Mouse (Mus musculus) cerebellum, adult 9-11 months (tissue): Measurements from ENCODE around the gene Nfkbil1.

ENCODE experiments used
- DNase-seq: peaks from one replicate; pipeline ENCODE4 v3.0.0; 2022

Nfkbil1 gene

DNA sequence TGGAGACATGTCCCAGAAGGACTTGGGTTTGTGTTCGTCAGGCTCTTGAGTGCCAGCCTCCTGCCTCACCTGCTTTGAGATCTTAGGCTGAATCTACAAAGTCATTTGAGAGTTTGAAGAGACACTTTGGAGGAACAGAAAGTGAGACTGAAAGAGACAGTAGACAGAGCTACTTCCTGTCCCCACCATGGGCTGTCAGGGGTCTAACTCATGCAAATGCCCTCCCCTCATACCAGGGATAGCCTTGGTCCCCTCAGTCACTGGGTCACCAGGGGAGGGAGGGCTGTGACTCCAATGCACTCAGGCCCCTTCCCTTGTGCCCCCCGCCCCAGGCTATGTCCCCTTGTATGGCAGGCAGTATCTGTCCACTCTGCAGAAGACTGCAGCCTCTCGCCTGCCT, 62.3 kb downstream of the Nfkbil1 start:
- DNase-seq, result no peak

DNA sequence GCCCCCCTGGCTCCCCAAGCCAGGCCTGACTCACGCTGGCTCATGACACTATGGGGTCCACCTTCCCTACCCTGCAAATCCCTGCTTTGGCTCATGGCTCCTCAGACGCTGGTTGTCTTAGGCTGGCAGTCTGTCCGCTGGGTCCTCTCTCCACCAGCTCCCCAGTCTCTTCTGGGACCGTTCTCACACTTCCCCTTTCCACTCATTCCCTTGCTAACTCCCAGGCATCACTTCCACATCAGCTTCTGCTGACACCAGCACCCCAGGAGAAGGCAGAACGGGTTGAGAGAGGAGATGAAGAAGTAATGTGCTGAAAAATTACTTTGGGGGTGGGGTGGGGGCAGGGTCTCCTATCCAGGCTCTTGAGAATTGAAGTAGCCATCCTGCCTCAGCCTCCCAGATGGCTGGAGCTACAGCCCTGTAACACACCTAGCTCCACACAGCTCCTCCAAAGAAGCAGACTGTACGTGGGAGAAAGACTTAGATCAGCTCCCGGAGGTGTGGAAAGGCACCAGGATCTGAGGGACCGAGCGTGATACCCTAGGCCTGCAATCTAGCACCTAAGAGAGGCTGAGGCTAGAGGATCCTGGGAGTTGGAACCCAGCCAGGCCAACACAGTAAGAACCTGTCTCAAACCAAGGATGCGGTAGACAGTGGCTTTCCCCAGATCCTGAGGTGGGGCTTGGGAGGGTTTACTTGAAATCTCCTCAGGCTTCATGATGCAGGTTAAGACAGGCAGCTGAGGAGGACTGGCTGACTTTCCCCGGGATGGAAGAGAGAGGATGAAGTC, 63.0 kb downstream of the Nfkbil1 start:
- no peak for DNase-seq
